Mouse (Mus musculus): ENCODE measurements around the gene Wdfy4. TPM values are rescaled to one million over a fixed set of nuclear protein-coding genes. Genes with fewer than 3 reads are reported as not detected.

The Wdfy4 gene
- polyA plus RNA-seq, 1 experiment from 2014 or later: 0.09 TPM

DNA sequence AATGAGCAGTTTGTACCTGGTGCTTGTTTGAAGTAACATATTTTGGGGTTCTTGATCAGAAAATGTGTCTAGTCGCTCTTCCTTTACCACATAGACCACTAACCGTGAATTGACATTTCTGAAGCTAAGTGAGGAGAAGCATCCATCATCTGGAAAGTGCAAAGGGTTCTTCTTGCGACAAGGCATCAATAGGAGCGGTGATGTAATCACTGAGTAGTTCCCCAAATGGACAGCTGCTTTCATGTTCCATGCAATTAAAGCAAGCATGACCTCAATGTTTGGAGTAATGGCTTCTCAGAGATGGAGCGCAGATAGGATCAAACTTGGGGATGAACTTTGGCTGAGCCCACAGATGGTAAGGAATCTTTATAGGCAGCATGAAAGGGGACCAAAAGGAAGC lies 246.1 kb downstream of the Wdfy4 start:
- H3K36me3 ChIP-seq (replicated peaks): no peaks in the 10 kb centered on the region
- 82% methylated on average over 5 of the region's 5 CpGs for WGBS
- H3K4me3 ChIP-seq (replicated peaks): no peak overlapping the region

DNA sequence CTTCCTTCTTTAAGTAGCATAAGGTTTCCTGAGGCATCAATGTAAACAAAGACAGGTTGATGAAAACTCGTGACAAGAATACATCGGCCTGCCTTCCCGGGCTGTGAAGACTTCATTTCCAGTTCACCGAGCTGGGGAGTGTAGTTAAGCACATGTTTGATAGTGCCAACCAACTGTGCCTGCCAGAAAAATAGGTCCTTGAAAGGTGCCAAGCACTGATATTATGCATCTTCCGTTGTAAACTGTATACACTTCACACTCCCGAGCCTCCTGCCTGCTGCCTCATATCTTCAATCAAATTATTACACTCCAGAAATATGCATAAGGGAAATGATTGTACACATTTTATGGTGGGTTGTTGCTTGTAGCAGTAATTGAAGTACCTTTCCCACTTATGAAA lies 251.2 kb downstream of the Wdfy4 start:
- no peak for ATAC-seq (ENCODE audit: low FRiP score)
- Histone ChIP-seq H3K27ac (no peak overlapping the region), H3K4me2 (no peak overlapping the region), H3K27me3 (no peaks in the 10 kb centered on the region), H3K4me3 (replicated peaks) (no peak overlapping the region), H3K9me3 (no peaks in the 10 kb centered on the region), H3K9ac (no peak overlapping the region), H3K36me3 (replicated peaks) (no peaks in the 10 kb centered on the region), H3K4me1 (no peaks in the 10 kb centered on the region)
- WGBS: 83% methylated on average over 6 of the region's 6 CpGs

More for the DNA sequence above, 246.1 kb downstream of the Wdfy4 start:
- H3K4me2 ChIP-seq: no peak overlapping the region
- H3K27me3 ChIP-seq: no peaks in the 10 kb centered on the region
- no peaks in the 10 kb centered on the region for H3K9me3 ChIP-seq
- no peaks in the 10 kb centered on the region for H3K4me1 ChIP-seq
- H3K9ac ChIP-seq: no peak overlapping the region
- no peak for ATAC-seq (ENCODE audit: low FRiP score)
- H3K27ac ChIP-seq: no peak overlapping the region

DNA sequence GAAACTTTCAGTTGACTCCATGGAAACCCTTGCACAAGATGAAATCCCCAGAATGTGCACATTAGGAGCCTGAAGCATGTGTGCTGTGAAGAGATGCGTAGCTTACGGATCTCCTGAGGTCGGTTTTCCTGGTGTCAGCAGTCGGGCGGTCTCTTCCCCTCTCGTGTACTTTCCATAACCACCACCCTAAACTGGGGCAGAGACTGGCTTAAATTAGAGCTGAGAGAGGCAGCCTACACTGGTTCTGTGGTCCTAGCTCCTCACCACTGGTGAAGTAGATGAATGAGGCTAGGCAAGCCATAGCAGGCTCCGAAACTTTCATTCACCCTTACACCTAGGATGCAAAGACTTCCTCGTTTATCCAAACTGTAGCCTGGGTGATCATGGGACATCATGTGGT lies 253.1 kb downstream of the Wdfy4 start:
- H3K36me3 ChIP-seq (replicated peaks): no peaks in the 10 kb centered on the region
- ATAC-seq (ENCODE audit: low FRiP score): no peak
- no peak overlapping the region for H3K4me3 ChIP-seq (replicated peaks)
- no peaks in the 10 kb centered on the region for H3K9me3 ChIP-seq
- H3K4me2 ChIP-seq: no peak overlapping the region
- 90% methylated on average over 8 of the region's 8 CpGs for WGBS
- no peak overlapping the region for H3K9ac ChIP-seq
- no peak overlapping the region for H3K27ac ChIP-seq
- H3K4me1 ChIP-seq: no peaks in the 10 kb centered on the region
- no peaks in the 10 kb centered on the region for H3K27me3 ChIP-seq

DNA sequence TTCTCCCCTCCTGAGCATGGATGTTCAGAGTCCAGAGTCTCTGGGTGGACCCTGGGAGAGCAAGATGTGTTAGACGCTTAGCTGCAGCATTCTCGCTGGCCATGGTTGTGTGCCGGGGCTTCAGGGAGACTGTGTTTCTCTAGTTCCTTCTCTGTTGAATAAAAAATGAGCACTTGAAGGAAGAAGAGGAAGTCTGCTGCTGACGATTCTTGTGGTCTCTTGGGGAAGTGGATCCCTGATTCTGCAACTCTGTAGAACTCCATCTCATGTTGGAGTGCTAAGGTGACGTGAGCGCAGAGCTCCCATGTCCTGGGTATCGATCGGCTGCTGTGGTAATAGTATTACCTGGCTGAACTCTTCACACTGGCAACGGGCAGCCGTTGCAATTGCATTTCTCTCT lies 253.6 kb downstream of the Wdfy4 start:
- ATAC-seq (ENCODE audit: low FRiP score): no peak
- 92% methylated on average over 10 of the region's 10 CpGs for WGBS
- no peaks in the 10 kb centered on the region for H3K36me3 ChIP-seq (replicated peaks)

DNA sequence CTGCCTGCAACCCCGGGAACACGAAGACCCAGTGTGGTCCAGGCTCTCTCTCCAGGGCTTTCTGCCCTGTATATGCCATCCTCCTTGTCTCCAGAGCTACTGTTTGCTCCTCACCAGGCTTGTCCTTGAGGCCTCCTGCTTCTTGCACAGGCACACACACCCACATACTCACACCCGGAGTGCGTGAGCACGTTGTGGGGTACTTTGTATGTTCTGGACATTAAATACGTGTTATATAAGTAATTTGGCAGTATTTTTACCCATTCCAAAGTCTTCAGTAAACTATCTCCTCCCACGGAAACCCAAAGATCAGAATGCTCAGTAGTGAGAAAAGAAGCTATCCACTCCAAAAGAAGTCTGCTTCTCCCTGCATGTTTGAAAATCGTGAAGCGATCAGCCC lies 261.4 kb downstream of the Wdfy4 start:
- ATAC-seq (ENCODE audit: low FRiP score): no peak
- H3K4me3 ChIP-seq (replicated peaks): no peak overlapping the region
- H3K9me3 ChIP-seq: no peaks in the 10 kb centered on the region
- H3K4me2 ChIP-seq: no peak overlapping the region
- H3K4me1 ChIP-seq: no peaks in the 10 kb centered on the region
- H3K9ac ChIP-seq: no peak overlapping the region
- H3K27me3 ChIP-seq: no peaks in the 10 kb centered on the region
- H3K27ac ChIP-seq: no peak overlapping the region
- WGBS: 88% methylated on average over 9 of the region's 9 CpGs
- H3K36me3 ChIP-seq (replicated peaks): no peaks in the 10 kb centered on the region

More for the DNA sequence above, 253.6 kb downstream of the Wdfy4 start:
- Histone ChIP-seq H3K4me3 (replicated peaks) (no peak overlapping the region), H3K27ac (no peak overlapping the region), H3K9me3 (no peaks in the 10 kb centered on the region), H3K4me2 (no peak overlapping the region), H3K27me3 (no peaks in the 10 kb centered on the region), H3K4me1 (no peaks in the 10 kb centered on the region), H3K9ac (no peak overlapping the region)

DNA sequence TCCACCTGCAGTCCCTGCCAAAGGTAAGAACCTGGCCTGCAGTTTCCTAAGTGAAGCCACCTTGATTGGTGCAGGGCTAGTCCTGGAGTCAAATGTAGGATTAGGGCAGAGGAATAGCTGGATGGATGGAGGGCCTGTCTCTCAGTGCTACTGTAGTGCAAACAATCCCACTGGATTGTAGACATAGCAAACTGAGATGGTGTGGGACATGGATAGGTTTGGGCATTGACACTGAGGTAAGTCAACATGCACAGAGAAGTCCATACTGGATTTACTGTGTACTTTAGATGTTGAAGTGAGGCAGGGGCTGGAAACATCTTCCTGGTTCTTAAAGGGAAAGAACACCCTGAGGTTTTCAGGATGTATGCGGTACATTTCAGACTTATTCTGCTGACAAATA lies 267.4 kb downstream of the Wdfy4 start:
- H3K36me3 ChIP-seq (replicated peaks): no peaks in the 10 kb centered on the region
- H3K4me1 ChIP-seq: no peaks in the 10 kb centered on the region
- no peaks in the 10 kb centered on the region for H3K9me3 ChIP-seq
- H3K27me3 ChIP-seq: no peaks in the 10 kb centered on the region
- no peak overlapping the region for H3K9ac ChIP-seq
- no peak for ATAC-seq (ENCODE audit: low FRiP score)
- no peak overlapping the region for H3K4me2 ChIP-seq
- WGBS: 100% methylated on average over 1 of the region's 1 CpGs
- no peak overlapping the region for H3K4me3 ChIP-seq (replicated peaks)
- H3K27ac ChIP-seq: no peak overlapping the region

- H3K9me3 ChIP-seq: no peaks in the 10 kb centered on the region
- H3K36me3 ChIP-seq (replicated peaks): no peaks in the 10 kb centered on the region
- no peaks in the 10 kb centered on the region for H3K4me1 ChIP-seq
- no peak overlapping the region for H3K27ac ChIP-seq
- no peaks in the 10 kb centered on the region for H3K27me3 ChIP-seq
- WGBS: 46% methylated on average over 2 of the region's 2 CpGs
- no peak overlapping the region for H3K4me3 ChIP-seq (replicated peaks)
- H3K4me2 ChIP-seq: no peak overlapping the region
- ATAC-seq (ENCODE audit: low FRiP score): no peak
- H3K9ac ChIP-seq: no peak overlapping the region
Observed at GRCm38 (mm10) chr14:32915360-32915759, 269.9 kb downstream of the Wdfy4 start.

GRCm38 (mm10) chr14:32911187-32911586 lies 274.1 kb downstream of the Wdfy4 start:
- Histone ChIP-seq H3K4me1 (no peaks in the 10 kb centered on the region), H3K36me3 (replicated peaks) (no peaks in the 10 kb centered on the region), H3K27me3 (no peaks in the 10 kb centered on the region), H3K4me2 (no peak overlapping the region), H3K4me3 (replicated peaks) (no peak overlapping the region), H3K9me3 (no peaks in the 10 kb centered on the region), H3K9ac (no peak overlapping the region), H3K27ac (no peak overlapping the region)
- 88% methylated on average over 4 of the region's 4 CpGs for WGBS
- no peak for ATAC-seq (ENCODE audit: low FRiP score)

Other genes starting within 250 kb of the Wdfy4 start
- gene Lrrc18, start 194.1 kb downstream of the Wdfy4 start, polyA plus RNA-seq (2016; fragmentation: Nextera tagmentation; extraction: Ambion mirVana): 0.29 and 0.33 TPM in 2 replicates
- 0.55 and 0.82 TPM in 2 replicates for gene Arhgap22, start 28.5 kb upstream of the Wdfy4 start, polyA plus RNA-seq (2016; fragmentation: Nextera tagmentation; extraction: Ambion mirVana)